Mouse (Mus musculus) ES-Bruce4 (cell line): ENCODE data around the gene Ndufa3.

ENCODE experiments used
- CTCF ChIP-seq: IDR thresholded peaks from one replicate; pipeline ENCODE4 v1.8.1; 2011; ENCODE audit warnings: low read depth, low read length
- EP300 ChIP-seq: IDR thresholded peaks from 2 replicates; pipeline ENCODE4 v1.6.1; 2011; ENCODE audit warnings: low read depth, low read length; ENCODE audit not compliant: insufficient read depth
- POLR2A ChIP-seq: IDR thresholded peaks from one replicate; pipeline ENCODE4 v1.8.1; 2011; ENCODE audit warnings: low read length; ENCODE audit not compliant: insufficient read depth

DNA sequence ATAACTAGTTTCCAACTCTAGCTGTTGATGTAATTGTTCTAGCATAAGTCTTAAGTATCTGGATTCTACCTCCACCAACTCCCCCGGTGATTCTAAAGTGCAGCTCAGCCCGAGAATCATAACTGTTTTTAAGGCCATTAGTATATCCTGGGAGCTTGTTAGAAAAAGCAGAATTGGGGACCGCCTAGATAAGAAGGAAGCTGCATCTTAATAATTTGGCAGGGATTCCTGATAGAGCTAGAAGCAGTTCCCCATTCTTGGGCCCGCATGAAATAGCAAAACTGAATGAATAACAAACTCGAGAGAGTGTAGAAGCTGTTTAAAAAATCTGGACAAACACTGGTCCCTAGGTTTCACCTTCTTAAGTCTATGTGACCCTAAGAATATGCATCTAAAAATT is 26.2 kb downstream of the Ndufa3 start:
- TF ChIP-seq EP300 (no peak), POLR2A (no peak), CTCF (no peak)
